Mouse (Mus musculus) liver, embryonic 14.5 days (tissue): ENCODE measurements around the gene Aifm3. TPM values are rescaled to one million over a fixed set of nuclear protein-coding genes. Genes with fewer than 3 reads are reported as not detected.

Experiments
- ATAC-seq: fragments of 200-750 bp; cut with Nextera tagmentation; 2 replicates; pipeline ENCODE4 v1.8.0; 2017; ENCODE audit warnings: moderate number of reproducible peaks, mild to moderate bottlenecking, moderate library complexity; ENCODE audit not compliant: insufficient read depth
- DNase-seq, 3 experiments: peaks; one replicate each; pipeline ENCODE4 v3.0.0-alpha.2; 2012 to 2013; ENCODE audit warnings: low read depth in 3 of 3, low spot score in 3 of 3
- H3K27ac ChIP-seq: fragments of 300-500 bp; sonication (generic); 2 replicates; pipeline ENCODE4 v1.5.1; 2014; ENCODE audit warnings: moderate library complexity, mild to moderate bottlenecking, control low read depth, inconsistent platforms
- H3K27me3 ChIP-seq: fragments of 300-500 bp; sonication (generic); 2 replicates; pipeline ENCODE4 v1.6.1; 2014; ENCODE audit warnings: mild to moderate bottlenecking, low read length, moderate library complexity; ENCODE audit not compliant: control insufficient read depth, insufficient read depth
- H3K36me3 ChIP-seq: fragments of 300-500 bp; sonication (generic); replicated peaks from 2 replicates; pipeline ENCODE4 v1.6.1; 2014; ENCODE audit warnings: low read depth; ENCODE audit not compliant: control insufficient read depth, insufficient read depth
- H3K4me1 ChIP-seq, 2 experiments: fragments of 200-500 bp in 1 of 2; fragments of 300-500 bp in 1 of 2; sonication (generic) in 1 of 2; replicated peaks; 2 replicates each; pipeline ENCODE4 v1.6.1; 2012 to 2014; ENCODE audit warnings: antibody characterized with exemption in 1 of 2, inconsistent platforms in 1 of 2, low read length in 1 of 2; ENCODE audit not compliant: control insufficient read depth in 2 of 2, insufficient read depth in 2 of 2
- H3K4me2 ChIP-seq: fragments of 300-500 bp; sonication (generic); 2 replicates; pipeline ENCODE4 v1.6.1; 2014; ENCODE audit warnings: low read depth, mild to moderate bottlenecking, control low read depth, moderate library complexity
- H3K4me3 ChIP-seq, 2 experiments: fragments of 200-500 bp in 1 of 2; fragments of 300-500 bp in 1 of 2; sonication (generic) in 1 of 2; 2 replicates each; pipeline ENCODE4 v1.5.1; 2012 to 2014; ENCODE audit warnings: low read depth in 2 of 2, low read length in 2 of 2, mild to moderate bottlenecking in 2 of 2, control low read depth in 1 of 2, inconsistent platforms in 1 of 2, moderate library complexity in 1 of 2; ENCODE audit not compliant: insufficient read depth in 1 of 2
- H3K9ac ChIP-seq: fragments of 300-500 bp; sonication (generic); replicated peaks from 2 replicates; pipeline ENCODE4 v1.6.1; 2014; ENCODE audit warnings: mild to moderate bottlenecking, control low read depth, moderate library complexity
- H3K9me3 ChIP-seq: fragments of 300-500 bp; sonication (generic); 2 replicates; pipeline ENCODE4 v1.6.1; 2016; ENCODE audit warnings: low read length, mixed read lengths; ENCODE audit not compliant: control insufficient read depth
- CTCF ChIP-seq: IDR thresholded peaks from 2 replicates; pipeline ENCODE4 v1.5.1; 2016; ENCODE audit warnings: antibody characterized with exemption, low read depth, control low read depth
- EP300 ChIP-seq: IDR thresholded peaks from 2 replicates; pipeline ENCODE4 v1.6.1; 2016; ENCODE audit warnings: antibody characterized with exemption, low read depth
- WGBS: fragments of 180-500 bp; shearing (Covaris S2); extraction: QIAGEN DNeasy Blood & Tissue Kit; methylation state at CpG from one replicate; pipeline ENCODE4 v1.1.7; 2014; ENCODE audit not compliant: insufficient replicate concordance; 5-methylcytosine and 5-hydroxymethylcytosine counted together
- polyA plus RNA-seq, 2 experiments: library from polyadenylated mRNA; depleted of rRNA in 1 of 2; stranded (reverse) in 1 of 2; unstranded in 1 of 2; fragments of >200 nt; fragmentation: Nextera tagmentation in 1 of 2; extraction: Ambion mirVana in 1 of 2; gene quantifications; 2 replicates each; pipeline versions ENCODE4 v1.2.1 to v1.2.3; 2012 to 2014

The Aifm3 gene
- polyA plus RNA-seq, 2 experiments, result 0.53 to 1.3 TPM

DNA sequence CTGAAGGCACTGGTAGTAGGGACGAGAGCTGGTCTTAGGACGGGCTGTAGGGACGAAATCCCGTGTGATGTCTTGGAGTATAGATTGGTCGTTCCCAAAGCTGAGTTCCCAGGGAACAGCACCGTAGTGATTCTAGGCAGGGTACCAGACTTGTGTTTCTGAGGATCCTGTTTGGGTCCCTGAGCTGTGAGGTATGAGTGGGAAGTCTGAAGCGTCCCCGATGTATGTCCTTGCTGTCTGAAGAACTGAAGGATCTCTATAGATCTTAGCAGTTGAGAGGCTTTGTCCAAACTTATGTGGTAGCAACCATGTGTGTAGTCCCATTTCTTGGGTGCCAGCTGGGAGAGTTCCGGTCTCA is 19.8 kb downstream of the Aifm3 start:
- H3K27me3 ChIP-seq, result no peaks in the 10 kb centered on the region
- ATAC-seq (no peak), DNase-seq (no peak)
- H3K4me3 ChIP-seq, result peak overlapping the region; percentile 73 to 78
- peak overlapping the region; percentile 55 for H3K9ac ChIP-seq
- TF ChIP-seq EP300 (no peak), CTCF (no peak)
- peaks cover 13 to 16% of the 10 kb centered on the region in 2 experiments for H3K4me1 ChIP-seq
- peak overlapping the region; percentile 17 for H3K27ac ChIP-seq
- peak overlapping the region; percentile 67 for H3K4me2 ChIP-seq
- H3K9me3 ChIP-seq, result no peaks in the 10 kb centered on the region
- peaks cover 5% of the 10 kb centered on the region for H3K36me3 ChIP-seq
- 7% methylated on average over 9 of the region's 9 CpGs for WGBS

DNA sequence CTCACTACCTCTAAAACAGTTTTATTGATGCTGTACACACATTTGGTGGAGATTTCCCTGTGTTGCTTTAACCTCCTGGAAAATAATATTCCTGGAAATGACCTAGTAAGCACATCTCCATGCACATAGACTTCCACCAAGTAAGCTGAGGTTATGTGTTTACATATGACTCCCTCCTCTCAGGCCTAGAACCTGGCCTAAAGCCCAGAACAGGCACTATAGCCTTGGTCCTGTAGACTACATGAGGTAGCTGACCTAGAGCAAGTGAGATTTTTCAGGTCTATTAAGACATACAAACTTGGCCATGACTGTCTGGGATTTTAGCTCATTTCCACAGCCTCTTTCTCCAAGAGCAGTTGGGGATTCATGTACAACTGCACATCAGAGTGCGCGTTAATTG is 20.7 kb downstream of the Aifm3 start:
- Histone ChIP-seq H3K27me3 (no peaks in the 10 kb centered on the region), H3K9me3 (no peaks in the 10 kb centered on the region), H3K4me1 (peaks cover 13 to 16% of the 10 kb centered on the region in 2 experiments), H3K36me3 (peaks cover 5% of the 10 kb centered on the region), H3K27ac (no peak overlapping the region), H3K9ac (no peak overlapping the region; the same call in 1 of the 2 replicates), H3K4me3 (no peak overlapping the region; a peak in 1 of 4 replicates), H3K4me2 (peak overlapping the region; percentile 67)
- WGBS, result 92% methylated on average over 2 of the region's 2 CpGs
- no peak for ATAC-seq
- TF ChIP-seq CTCF, result no peak
- DNase-seq, result no peak

DNA sequence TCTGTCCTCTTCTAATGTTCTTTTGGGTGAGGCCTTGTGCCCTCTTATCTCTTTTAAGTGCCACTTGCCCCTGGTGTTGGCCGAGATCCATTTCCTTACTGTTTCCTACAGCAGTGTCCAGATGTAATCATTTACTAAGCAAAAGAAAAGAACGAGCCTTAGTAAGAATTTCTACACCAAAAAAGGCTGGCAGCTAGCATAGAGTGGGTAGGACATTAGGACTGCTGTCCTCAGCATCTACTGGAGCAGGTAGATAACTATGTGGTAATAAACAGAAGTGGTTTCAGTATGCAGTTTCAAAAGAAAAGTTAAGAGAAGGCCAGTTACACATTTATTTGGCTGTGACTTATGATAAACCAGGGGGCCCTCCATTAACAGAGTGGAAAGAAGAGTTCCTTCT is 21.3 kb downstream of the Aifm3 start:
- TF ChIP-seq CTCF (no peak), EP300 (no peak)
- no peak overlapping the region; the same call in 1 of the 2 replicates for H3K9ac ChIP-seq
- no peak overlapping the region for H3K4me3 ChIP-seq
- no peaks in the 10 kb centered on the region for H3K9me3 ChIP-seq
- H3K4me1 ChIP-seq, result peaks cover 13 to 16% of the 10 kb centered on the region in 2 experiments
- DNase-seq, result no peak
- peak overlapping the region; percentile 67 for H3K4me2 ChIP-seq
- no peaks in the 10 kb centered on the region for H3K27me3 ChIP-seq
- no peak overlapping the region for H3K27ac ChIP-seq
- ATAC-seq, result no peak
- H3K36me3 ChIP-seq, result peaks cover 5% of the 10 kb centered on the region
- 24% methylated on average over 2 of the region's 2 CpGs for WGBS

DNA sequence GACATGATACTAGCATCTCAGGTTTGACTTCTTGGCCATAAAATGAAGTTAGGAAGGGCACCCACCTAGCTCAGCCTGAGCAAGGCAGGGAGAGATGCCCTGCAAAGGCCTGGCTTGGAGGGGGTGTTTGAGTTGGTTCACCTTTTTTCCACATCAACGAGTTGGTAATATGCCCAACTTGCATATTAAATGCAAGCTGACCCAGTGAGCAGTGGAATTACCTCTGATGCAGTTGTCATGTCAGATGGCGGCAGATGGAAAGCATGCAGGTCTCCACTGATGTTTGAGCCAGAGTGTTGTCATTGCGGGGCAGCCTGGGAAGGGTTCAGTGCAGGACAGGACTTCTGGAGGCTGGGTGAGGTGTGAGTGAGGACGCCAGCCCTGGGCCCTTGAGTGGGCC is 22.0 kb downstream of the Aifm3 start:
- TF ChIP-seq CTCF, result no peak
- ATAC-seq, result no peak
- Histone ChIP-seq H3K4me2 (no peak overlapping the region), H3K4me1 (peaks cover 13 to 16% of the 10 kb centered on the region in 2 experiments), H3K9me3 (no peaks in the 10 kb centered on the region), H3K27ac (no peak overlapping the region), H3K9ac (no peak overlapping the region), H3K4me3 (no peak overlapping the region), H3K27me3 (no peaks in the 10 kb centered on the region), H3K36me3 (peaks cover 10% of the 10 kb centered on the region)
- WGBS, result 83% methylated on average over 4 of the region's 4 CpGs
- DNase-seq, result no peak

DNA sequence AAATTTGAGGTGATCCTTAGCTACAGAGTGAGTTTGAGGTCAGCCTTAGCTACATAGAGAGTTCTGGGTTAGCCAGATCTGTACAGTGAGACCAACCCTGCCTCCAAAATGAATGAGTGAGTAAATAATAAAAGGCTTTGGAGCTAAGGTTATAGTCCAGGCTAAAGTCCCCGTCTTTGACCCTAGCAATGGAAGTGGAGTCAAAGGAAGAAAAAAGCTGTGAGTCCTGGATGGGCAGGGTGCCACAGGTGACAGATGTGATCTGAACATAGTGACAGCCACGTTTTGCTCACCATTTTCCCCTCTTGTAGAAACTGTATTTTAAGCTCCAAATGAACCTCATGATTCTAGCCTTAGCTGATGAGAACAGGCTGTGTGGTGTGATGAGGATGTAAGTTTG is 29.5 kb downstream of the Aifm3 start:
- Histone ChIP-seq H3K9me3 (no peaks in the 10 kb centered on the region), H3K4me2 (no peak overlapping the region), H3K4me3 (no peak overlapping the region), H3K4me1 (no peaks in the 10 kb centered on the region), H3K9ac (no peak overlapping the region), H3K27ac (no peak overlapping the region), H3K27me3 (no peaks in the 10 kb centered on the region), H3K36me3 (peaks cover 15% of the 10 kb centered on the region)
- ATAC-seq (no peak), DNase-seq (no peak)
- TF ChIP-seq EP300 (no peak), CTCF (no peak)
- WGBS, result 64% methylated on average over 2 of the region's 2 CpGs
